Mouse (Mus musculus): ENCODE results near the gene Bdh2.

The Bdh2 gene

GRCm38 (mm10) chr3:135314811-135315210 is 33.8 kb downstream of the Bdh2 start:
- no peaks in the 10 kb centered on the region for H3K36me3 ChIP-seq (ENCODE audit: control insufficient read depth, insufficient read depth, low read length, poor library complexity, severe bottlenecking)
- DNase-seq (ENCODE audit: low read depth, low spot score): no peak
- H3K27me3 ChIP-seq (ENCODE audit: control insufficient read depth, insufficient read depth, low read length, poor library complexity, severe bottlenecking): no peaks in the 10 kb centered on the region

GRCm38 (mm10) chr3:135315720-135316425 is 34.9 kb downstream of the Bdh2 start:
- H3K36me3 ChIP-seq (ENCODE audit: control insufficient read depth, insufficient read depth, low read length, poor library complexity, severe bottlenecking): no peaks in the 10 kb centered on the region
- no peak for DNase-seq (ENCODE audit: low read depth, low spot score)
- no peaks in the 10 kb centered on the region for H3K27me3 ChIP-seq (ENCODE audit: control insufficient read depth, insufficient read depth, low read length, poor library complexity, severe bottlenecking)

GRCm38 (mm10) chr3:135318331-135318730 is 37.3 kb downstream of the Bdh2 start:
- Histone ChIP-seq H3K27me3 (ENCODE audit: control insufficient read depth, insufficient read depth, low read length, poor library complexity, severe bottlenecking) (no peaks in the 10 kb centered on the region), H3K36me3 (ENCODE audit: control insufficient read depth, insufficient read depth, low read length, poor library complexity, severe bottlenecking) (no peaks in the 10 kb centered on the region)
- DNase-seq (ENCODE audit: low read depth, low spot score): no peak

GRCm38 (mm10) chr3:135324354-135324753 is 43.3 kb downstream of the Bdh2 start:
- no peaks in the 10 kb centered on the region for H3K27me3 ChIP-seq (ENCODE audit: control insufficient read depth, insufficient read depth, low read length, poor library complexity, severe bottlenecking)
- H3K36me3 ChIP-seq (ENCODE audit: control insufficient read depth, insufficient read depth, low read length, poor library complexity, severe bottlenecking): no peaks in the 10 kb centered on the region
- no peak for DNase-seq (ENCODE audit: low read depth, low spot score)

GRCm38 (mm10) chr3:135327176-135327575 is 46.2 kb downstream of the Bdh2 start:
- Histone ChIP-seq H3K36me3 (ENCODE audit: control insufficient read depth, insufficient read depth, low read length, poor library complexity, severe bottlenecking) (no peaks in the 10 kb centered on the region), H3K27me3 (ENCODE audit: control insufficient read depth, insufficient read depth, low read length, poor library complexity, severe bottlenecking) (no peaks in the 10 kb centered on the region)
- no peak for DNase-seq (ENCODE audit: low read depth, low spot score)

- Histone ChIP-seq H3K27me3 (ENCODE audit: control insufficient read depth, insufficient read depth, low read length, poor library complexity, severe bottlenecking) (no peaks in the 10 kb centered on the region), H3K36me3 (ENCODE audit: control insufficient read depth, insufficient read depth, low read length, poor library complexity, severe bottlenecking) (no peaks in the 10 kb centered on the region)
- peak; percentile 41 for DNase-seq (ENCODE audit: low read depth, low spot score)
These were observed 46.6 kb downstream of the Bdh2 start for GRCm38 (mm10) chr3:135327601-135328000.

GRCm38 (mm10) chr3:135328560-135328959 is 47.5 kb downstream of the Bdh2 start:
- no peaks in the 10 kb centered on the region for H3K36me3 ChIP-seq (ENCODE audit: control insufficient read depth, insufficient read depth, low read length, poor library complexity, severe bottlenecking)
- no peaks in the 10 kb centered on the region for H3K27me3 ChIP-seq (ENCODE audit: control insufficient read depth, insufficient read depth, low read length, poor library complexity, severe bottlenecking)
- peak; percentile 70 for DNase-seq (ENCODE audit: low read depth, low spot score)

- no peaks in the 10 kb centered on the region for H3K36me3 ChIP-seq (ENCODE audit: control insufficient read depth, insufficient read depth, low read length, poor library complexity, severe bottlenecking)
- no peaks in the 10 kb centered on the region for H3K27me3 ChIP-seq (ENCODE audit: control insufficient read depth, insufficient read depth, low read length, poor library complexity, severe bottlenecking)
- DNase-seq (ENCODE audit: low read depth, low spot score): no peak
These were observed 51.7 kb downstream of the Bdh2 start for GRCm38 (mm10) chr3:135332691-135333090.

- no peak for DNase-seq (ENCODE audit: low read depth, low spot score)
- H3K27me3 ChIP-seq (ENCODE audit: control insufficient read depth, insufficient read depth, low read length, poor library complexity, severe bottlenecking): no peaks in the 10 kb centered on the region
- no peaks in the 10 kb centered on the region for H3K36me3 ChIP-seq (ENCODE audit: control insufficient read depth, insufficient read depth, low read length, poor library complexity, severe bottlenecking)
These were observed 52.7 kb downstream of the Bdh2 start for GRCm38 (mm10) chr3:135333763-135334162.

GRCm38 (mm10) chr3:135347739-135348264 is 66.8 kb downstream of the Bdh2 start, which contains the start of gene Slc9b1:
TSS of gene Slc9b1 (plus strand) at chr3:135348029.
- no peaks in the 10 kb centered on the region for H3K36me3 ChIP-seq (ENCODE audit: control insufficient read depth, insufficient read depth, low read length, poor library complexity, severe bottlenecking)
- no peak for DNase-seq (ENCODE audit: low read depth, low spot score)
- H3K27me3 ChIP-seq (ENCODE audit: control insufficient read depth, insufficient read depth, low read length, poor library complexity, severe bottlenecking): no peaks in the 10 kb centered on the region

GRCm38 (mm10) chr3:135349022-135349421 is 68.0 kb downstream of the Bdh2 start:
- DNase-seq (ENCODE audit: low read depth, low spot score): no peak
- no peaks in the 10 kb centered on the region for H3K27me3 ChIP-seq (ENCODE audit: control insufficient read depth, insufficient read depth, low read length, poor library complexity, severe bottlenecking)
- no peaks in the 10 kb centered on the region for H3K36me3 ChIP-seq (ENCODE audit: control insufficient read depth, insufficient read depth, low read length, poor library complexity, severe bottlenecking)

GRCm38 (mm10) chr3:135351857-135352256 is 70.8 kb downstream of the Bdh2 start:
- DNase-seq (ENCODE audit: low read depth, low spot score): no peak
- Histone ChIP-seq H3K36me3 (ENCODE audit: control insufficient read depth, insufficient read depth, low read length, poor library complexity, severe bottlenecking) (no peaks in the 10 kb centered on the region), H3K27me3 (ENCODE audit: control insufficient read depth, insufficient read depth, low read length, poor library complexity, severe bottlenecking) (no peaks in the 10 kb centered on the region)

All from splenic B cell, adult 2 months (primary cell).